Mouse (Mus musculus) layer of hippocampus, adult 18-20 months (tissue): Measurements from ENCODE around the gene Sesn3. TPM values are rescaled to one million over a fixed set of nuclear protein-coding genes. Genes with fewer than 3 reads are reported as not detected.
"Not testable (repeated sequence)": the region's sequence is repeated elsewhere in the genome, so short reads cannot be mapped to it uniquely, and the experiment has no call there.

Source experiments
- DNase-seq, 2 experiments: peaks; one replicate each; pipeline ENCODE4 v3.0.0; 2022; ENCODE audit warnings: low spot score in 2 of 2
- long read RNA-seq: library from polyadenylated mRNA; stranded (forward); transcript quantifications from one replicate; pipeline ENCODE4 v2.0.0, GENCODE M21; 2021
- total RNA-seq, 2 experiments: library from RNA; stranded (reverse); gene quantifications; 2 replicates each; pipeline ENCODE4 v1.2.3; 2021

Gene Sesn3
- total RNA-seq = 10 to 100 TPM; 77.5 to 87.8 TPM
- long read RNA-seq, full-length matches to known transcripts = 5 of 24 reads
- long read RNA-seq, partial matches to known transcripts = 2 of 24 reads
- long read RNA-seq, other reads (novel, unspliced or antisense) = 17 of 24 reads

GRCm38 (mm10) chr9:14274986-14275720, at the start of gene Sesn3:
TSS of gene Sesn3 (plus strand) at chr9:14275067.
- DNase-seq = peak; percentile 37 to 52

DNA sequence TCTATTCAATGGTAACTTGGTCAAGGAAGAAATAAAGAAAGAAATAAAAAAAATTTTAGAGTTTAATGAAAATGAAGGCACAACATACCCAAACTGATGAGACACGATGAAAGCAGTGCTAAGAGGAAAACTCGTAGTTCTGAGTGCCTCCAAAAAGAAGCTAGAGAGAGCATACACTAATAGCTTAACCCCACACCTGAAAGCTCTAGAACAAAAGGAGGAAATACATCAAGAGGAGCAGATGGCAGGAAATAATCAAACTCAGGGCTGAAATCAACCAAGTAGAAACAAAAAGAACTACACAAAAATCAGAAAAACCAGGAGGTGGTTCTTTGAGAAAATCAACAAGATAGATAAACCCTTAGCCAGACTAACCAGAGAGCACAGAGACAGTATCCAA, 47.8 kb upstream of the Sesn3 start:
- DNase-seq = not testable (repeated sequence)

DNA sequence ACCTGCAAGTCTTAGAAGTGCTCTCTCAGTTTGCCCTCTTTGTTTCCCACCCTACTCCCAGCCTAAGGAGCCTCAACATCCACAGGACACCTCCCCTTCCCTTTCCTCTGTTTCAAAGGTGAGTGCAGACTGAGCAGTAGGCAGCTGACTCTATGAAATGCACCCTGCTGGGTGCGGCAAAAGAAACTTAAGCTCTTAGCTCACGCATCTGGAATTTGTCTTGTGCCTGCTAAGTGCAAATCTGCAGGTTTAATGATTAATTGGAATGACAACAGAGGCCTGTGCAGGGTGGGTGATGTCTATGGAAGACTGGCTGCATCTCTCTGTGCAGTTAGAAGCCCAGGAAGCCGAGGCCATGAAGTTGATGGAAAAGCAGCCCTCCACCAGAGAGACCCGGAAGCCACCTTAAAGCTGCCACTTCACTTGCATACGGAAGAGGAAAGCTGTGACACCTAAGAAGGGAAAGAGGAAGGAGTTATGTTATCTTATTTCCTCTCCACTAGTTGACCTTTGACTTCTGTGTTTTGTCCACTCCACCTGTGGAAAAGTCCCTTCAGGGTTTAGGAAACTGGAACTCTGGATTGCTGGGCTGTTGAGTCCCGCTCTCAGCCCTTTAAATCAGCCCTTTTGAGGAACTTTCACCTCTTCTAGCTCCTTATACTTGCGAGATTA, 41.0 kb upstream of the Sesn3 start:
- no peak for DNase-seq

DNA sequence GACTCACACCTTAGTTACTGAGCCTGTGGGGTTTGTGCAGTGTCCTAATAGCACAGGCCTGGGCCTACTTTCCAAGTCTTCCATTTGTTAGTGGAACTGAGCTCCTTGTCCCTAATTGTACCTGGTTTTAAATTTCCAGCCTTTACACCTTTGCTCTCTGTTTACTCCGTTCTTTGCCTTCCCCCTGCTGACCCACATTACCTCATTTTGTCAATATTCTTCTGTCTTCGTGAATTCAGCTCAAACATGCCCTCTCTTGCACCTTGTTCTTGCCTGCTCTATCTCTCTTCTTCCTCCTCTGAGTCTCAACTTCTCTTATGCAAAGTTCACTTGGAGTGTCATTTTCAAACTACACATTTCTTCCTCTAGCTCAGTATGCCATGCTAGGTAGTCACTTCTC, 39.6 kb upstream of the Sesn3 start:
- DNase-seq = no peak

- not testable (repeated sequence) for DNase-seq
Observed at GRCm38 (mm10) chr9:14241003-14241402, 33.9 kb upstream of the Sesn3 start.

DNA sequence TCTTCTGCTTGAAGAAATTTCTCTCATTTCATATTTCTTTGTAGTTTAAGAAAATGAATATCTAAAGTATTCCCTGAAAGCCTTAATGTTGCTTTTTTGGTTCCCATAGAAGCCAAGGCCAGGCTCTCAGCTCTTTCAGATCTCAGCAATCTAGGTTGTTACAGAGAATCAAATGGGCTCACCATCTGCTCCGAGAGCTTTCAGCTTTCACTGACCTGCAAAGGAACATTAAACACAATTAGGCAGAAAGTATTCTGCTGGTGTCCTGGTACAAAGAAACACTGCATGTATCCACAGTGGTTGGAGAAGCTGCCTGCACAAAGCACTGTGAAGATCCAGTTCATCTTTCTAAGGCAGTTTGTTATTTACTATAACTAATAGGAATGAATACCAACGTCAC, 32.6 kb upstream of the Sesn3 start:
- peak in 1 of 2 experiments; percentile 11 for DNase-seq

DNA sequence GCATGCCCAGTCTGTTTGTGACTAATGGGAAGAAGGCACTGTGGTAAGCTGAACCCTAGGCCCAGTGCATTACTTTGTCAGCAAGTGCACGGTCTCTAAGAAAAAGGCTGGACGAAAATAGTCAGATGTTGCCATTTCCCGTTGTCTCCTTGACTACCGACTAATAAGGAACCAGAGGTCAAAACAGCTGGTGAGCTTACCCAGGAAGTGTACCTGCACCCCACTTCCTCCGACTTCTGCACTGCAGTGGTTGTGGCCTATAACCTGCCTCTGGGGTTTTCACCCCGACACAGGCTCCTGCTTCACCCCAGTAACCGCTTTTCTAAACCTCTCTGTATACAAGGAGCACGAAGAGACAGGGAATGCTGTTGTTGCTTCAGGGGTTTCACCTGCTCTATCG, 30.3 kb upstream of the Sesn3 start:
- no peak for DNase-seq

DNA sequence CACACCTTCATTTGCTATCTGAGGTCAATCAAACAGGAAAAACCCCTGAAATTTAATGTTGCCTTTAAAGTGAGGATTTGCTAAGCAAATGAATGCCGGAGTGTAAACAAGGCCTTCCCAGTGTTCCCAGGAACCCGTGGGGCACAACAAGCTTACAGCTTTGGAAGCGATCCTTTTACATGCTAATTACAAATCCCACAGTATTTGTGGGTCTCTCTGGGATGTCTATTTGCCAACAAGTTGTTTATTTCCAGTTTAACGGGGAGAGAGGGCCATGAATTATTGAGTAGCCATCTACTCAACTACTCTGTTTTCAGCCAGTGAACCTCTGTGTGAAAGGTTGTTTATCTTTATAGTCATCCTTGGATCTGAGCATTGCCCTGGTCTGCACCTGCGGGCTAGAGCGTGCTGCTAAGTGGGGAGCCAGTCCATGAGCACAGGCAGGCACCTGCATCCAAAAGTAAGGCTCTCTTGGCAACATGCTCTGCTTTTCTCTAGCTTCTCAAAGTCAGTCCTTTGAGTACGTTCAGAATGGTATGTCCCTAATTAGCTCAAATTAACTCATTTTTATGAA, 29.8 kb upstream of the Sesn3 start:
- DNase-seq = no peak

GRCm38 (mm10) chr9:14246016-14246799, 28.7 kb upstream of the Sesn3 start:
- DNase-seq = peak; percentile 5 to 39

GRCm38 (mm10) chr9:14247480-14248208, 27.2 kb upstream of the Sesn3 start:
- DNase-seq = no peak

DNA sequence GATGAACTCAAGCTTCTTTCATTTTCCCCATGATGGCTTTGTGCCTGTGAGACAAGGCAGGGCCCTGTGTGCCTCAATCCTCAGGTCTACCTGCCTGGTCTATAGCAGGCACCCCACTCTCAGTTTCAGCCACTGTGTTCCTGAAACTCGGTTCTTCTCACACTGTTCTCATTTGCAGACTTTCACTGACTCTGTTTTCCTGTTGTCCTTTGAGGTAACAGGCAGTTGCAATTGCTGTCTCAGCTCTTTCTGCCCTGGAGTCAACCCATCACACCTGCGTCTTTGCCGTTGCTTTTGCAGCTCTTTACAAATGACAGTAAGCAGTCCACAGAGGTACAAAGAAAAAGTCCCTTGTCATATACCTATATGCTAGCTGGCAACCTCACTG, 26.7 kb upstream of the Sesn3 start:
- no peak for DNase-seq

DNA sequence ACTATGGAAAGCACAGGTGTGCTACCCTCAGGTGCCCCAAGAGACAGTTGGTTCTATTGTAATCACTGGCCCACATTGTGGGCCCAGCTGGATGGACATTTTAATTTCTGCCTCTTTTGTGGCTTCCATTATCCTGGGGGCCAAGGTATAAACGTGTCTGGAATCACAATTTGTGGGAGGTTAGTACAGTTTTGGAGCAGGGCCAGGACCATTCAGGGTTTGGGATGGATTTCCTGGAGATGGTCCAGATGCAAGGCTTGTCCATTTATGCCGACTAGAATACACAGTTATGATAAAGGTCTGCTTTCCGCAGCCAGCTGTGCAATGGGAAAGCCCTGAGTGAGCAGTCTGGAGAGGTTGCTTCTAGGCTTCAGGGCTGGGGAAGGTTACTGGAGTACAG, 13.7 kb upstream of the Sesn3 start:
- no peak for DNase-seq

GRCm38 (mm10) chr9:14262568-14262972, 12.3 kb upstream of the Sesn3 start:
- DNase-seq = no peak

- no peak for DNase-seq
Observed at GRCm38 (mm10) chr9:14266470-14266869, 8.4 kb upstream of the Sesn3 start.

- DNase-seq = no peak
Observed at GRCm38 (mm10) chr9:14268578-14268977, 6.3 kb upstream of the Sesn3 start.

- no peak for DNase-seq
Observed at GRCm38 (mm10) chr9:14272921-14273320, 1.9 kb upstream of the Sesn3 start.

DNA sequence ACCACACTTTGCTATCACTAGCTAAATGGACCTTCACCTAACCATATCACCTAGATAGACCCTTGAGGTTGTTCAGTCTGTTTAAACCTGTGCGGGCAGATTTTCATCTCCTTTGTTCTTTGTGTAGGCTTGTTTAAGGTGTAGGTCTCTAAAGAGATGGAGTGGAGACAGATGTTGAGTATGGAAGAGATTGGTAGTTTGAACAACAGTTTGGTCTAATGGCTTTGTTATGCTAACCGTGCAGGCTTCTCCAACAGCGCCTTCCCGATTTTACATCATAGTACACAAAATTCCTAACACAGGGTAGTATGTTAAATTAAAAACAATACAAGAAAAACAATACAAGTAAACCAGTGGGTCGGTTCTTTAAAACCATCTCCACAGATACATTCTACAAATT, 281 bp upstream of the Sesn3 start:
- DNase-seq = no peak

DNA sequence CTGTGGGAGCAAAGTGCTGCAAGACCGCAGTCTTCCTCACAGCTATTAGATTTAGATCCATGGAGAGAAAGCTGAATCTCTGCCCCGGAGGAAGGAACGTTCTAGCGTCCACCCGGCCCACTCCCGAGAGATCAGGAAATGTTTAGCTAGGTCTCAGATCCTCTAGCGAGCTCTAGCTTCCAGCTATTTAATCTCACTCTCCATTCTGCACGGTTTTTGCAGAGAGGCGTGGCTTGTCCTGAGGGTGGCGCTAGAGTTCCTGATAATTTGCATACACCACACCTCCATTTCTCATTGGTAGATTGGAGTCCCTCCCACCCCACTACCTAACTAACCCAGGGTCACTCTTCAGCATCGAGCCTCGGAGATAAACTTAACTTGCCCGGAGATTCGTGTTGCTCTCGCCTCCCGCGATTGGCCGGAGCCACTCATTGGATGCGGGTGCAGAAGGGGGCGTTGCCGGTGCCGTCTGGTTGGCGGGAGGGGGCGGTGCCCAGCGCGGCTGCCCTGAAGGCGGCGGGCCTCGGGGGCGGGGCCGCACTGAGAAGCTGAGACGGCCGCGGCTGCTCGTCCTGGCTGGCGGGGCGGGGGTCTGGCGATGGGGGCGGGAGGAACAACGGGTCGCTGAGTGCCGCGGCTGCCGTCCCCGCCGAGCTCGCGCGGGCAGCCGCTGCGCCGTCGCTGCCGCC, 1.1 kb downstream of the Sesn3 start:
- DNase-seq = peak; percentile 98 to 100

GRCm38 (mm10) chr9:14276481-14277287, 1.8 kb downstream of the Sesn3 start:
- DNase-seq = peak; percentile 41 to 57
